Mouse (Mus musculus): ENCODE results near the gene Acoxl. TPM values are rescaled to one million over a fixed set of nuclear protein-coding genes. Genes with fewer than 3 reads are reported as not detected.

Gene Acoxl
- polyA plus RNA-seq, 1 experiment from 2014 or later: 0.14 TPM

DNA sequence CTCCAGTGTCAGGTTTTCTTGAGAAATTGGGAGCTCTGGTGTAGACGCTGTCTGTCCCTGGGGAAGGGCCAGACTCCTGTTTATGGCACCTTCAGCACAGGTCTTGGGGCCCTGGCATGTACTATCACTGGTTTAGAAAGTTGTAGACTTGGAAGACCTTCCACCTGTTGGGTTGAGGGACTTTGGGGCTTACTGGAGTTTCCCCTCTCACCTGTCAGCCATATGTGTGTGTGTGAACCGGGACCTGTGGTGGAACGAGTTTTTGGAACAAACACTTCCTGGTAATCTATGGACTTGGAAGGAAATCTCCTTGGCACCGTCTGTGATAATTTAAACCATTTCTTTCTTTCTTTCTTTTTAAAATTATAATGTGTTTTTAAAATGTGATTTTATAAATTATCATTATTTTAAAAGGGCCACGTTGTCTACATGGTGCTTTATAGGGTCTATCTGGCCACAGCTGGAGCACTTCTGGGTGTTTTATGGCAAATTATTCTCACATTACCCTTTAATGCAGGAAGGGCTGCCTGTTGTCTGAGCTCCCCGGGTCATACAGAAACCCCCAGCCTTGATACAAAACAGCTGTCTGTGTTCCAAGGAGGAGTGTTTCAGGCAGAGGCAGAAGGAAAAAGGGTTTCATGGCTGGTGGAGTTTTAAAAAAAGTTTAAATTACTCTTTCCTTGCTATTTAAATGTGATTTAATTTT lies 68.5 kb downstream of the Acoxl start:
- no peak overlapping the region for H3K4me2 ChIP-seq (replicated peaks)
- no peaks in the 10 kb centered on the region for H3K27me3 ChIP-seq
- no peak overlapping the region for H3K27ac ChIP-seq (replicated peaks)
- H3K4me1 ChIP-seq: no peaks in the 10 kb centered on the region
- H3K36me3 ChIP-seq: no peaks in the 10 kb centered on the region
- no peak overlapping the region for H3K4me3 ChIP-seq
- no peak overlapping the region for H3K9ac ChIP-seq (replicated peaks)
- H3K9me3 ChIP-seq: no peaks in the 10 kb centered on the region
- 48% methylated on average over 6 of the region's 6 CpGs for WGBS
- ATAC-seq (replicated peaks): no peak

DNA sequence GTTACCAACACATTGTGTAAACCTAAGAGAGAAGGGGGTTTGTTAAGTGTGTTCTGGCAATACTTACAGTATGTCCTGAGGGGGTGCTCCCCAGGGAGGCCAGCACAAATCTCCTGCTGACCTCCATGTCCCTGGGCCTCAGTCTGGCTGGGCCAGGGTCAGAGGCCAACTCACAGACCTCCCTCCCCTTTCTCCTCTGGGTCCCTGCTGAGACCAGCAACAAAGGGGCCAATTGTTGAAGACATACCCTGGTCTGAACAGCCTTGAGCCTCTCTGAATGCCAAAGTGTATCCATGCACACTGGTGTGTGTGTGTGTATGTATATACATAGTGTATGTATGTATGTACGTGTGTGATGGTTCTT lies 69.0 kb downstream of the Acoxl start:
- no peak for ATAC-seq (replicated peaks)
- no peak overlapping the region for H3K4me3 ChIP-seq
- WGBS: 9% methylated on average over 1 of the region's 1 CpGs
- H3K9me3 ChIP-seq: no peaks in the 10 kb centered on the region
- H3K27ac ChIP-seq (replicated peaks): no peak overlapping the region
- H3K4me2 ChIP-seq (replicated peaks): no peak overlapping the region
- no peaks in the 10 kb centered on the region for H3K36me3 ChIP-seq
- no peaks in the 10 kb centered on the region for H3K4me1 ChIP-seq
- H3K9ac ChIP-seq (replicated peaks): no peak overlapping the region
- H3K27me3 ChIP-seq: no peaks in the 10 kb centered on the region

DNA sequence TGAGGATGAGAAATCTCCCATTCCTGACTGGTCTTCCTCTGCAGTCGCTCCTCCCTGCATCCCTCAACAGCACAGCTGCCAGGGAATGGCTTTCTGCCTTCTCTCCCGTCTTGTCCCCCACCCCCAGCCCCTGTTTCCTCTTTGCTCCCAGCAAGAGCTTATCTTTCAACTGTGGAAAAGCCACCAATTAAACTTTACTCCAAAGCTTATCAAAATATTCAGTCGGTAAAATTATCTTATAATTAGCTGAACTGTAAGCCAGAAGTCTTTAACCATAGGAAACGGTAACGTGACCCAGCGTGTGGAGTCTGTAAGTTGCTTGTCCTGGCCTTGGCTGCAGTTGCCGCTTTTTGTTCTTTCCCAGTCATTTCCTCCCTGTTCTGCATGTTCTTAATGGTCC lies 70.2 kb downstream of the Acoxl start:
- no peaks in the 10 kb centered on the region for H3K9me3 ChIP-seq
- H3K4me2 ChIP-seq (replicated peaks): no peak overlapping the region
- H3K4me3 ChIP-seq: no peak overlapping the region
- H3K9ac ChIP-seq (replicated peaks): no peak overlapping the region
- no peaks in the 10 kb centered on the region for H3K36me3 ChIP-seq
- no peaks in the 10 kb centered on the region for H3K27me3 ChIP-seq
- no peak overlapping the region for H3K27ac ChIP-seq (replicated peaks)
- ATAC-seq (replicated peaks): no peak
- H3K4me1 ChIP-seq: no peaks in the 10 kb centered on the region
- WGBS: 45% methylated on average over 7 of the region's 7 CpGs

DNA sequence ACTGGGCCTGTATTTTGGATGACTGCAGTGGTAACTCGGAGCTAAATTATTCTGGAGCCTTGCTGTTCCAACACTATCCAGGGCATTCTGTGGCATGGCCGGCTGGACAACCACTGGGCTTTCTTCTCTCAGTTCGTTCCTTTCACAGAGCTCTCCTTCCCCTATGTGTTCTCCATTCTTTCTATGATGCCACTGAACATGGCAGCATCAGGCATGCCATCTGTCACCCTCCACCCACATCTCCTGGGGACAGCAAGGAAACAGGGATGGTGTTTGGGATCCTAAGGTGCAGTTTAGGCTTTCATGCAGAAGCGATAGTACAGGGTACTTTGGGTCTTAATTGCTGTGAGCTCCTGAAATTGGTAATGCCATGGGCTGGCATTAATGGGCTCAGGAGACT lies 71.1 kb downstream of the Acoxl start:
- Histone ChIP-seq H3K27me3 (no peaks in the 10 kb centered on the region), H3K4me1 (no peaks in the 10 kb centered on the region), H3K36me3 (no peaks in the 10 kb centered on the region), H3K4me2 (replicated peaks) (no peak overlapping the region), H3K27ac (replicated peaks) (no peak overlapping the region), H3K9me3 (no peaks in the 10 kb centered on the region), H3K4me3 (no peak overlapping the region), H3K9ac (replicated peaks) (no peak overlapping the region)
- ATAC-seq (replicated peaks): no peak
- WGBS: 86% methylated on average over 4 of the region's 4 CpGs

DNA sequence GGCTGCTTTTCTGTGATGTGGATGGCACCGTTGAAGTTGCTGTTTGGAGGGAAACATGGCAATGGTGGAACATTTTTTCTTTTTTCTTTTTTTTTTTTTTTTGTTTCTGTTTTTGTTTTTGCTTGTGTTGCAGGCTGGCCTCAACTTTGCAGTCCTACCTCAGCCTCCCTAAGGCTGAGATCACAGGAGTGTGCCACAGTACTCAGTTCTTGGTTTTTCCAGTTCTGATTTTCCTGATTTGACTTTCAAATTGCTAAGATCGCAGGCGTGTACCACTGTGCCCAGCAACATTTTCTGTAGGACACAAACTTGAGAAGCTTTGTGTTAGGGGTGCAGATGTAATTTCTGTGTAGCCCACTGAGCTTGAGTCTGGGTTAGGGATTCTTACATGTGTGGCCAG lies 72.9 kb downstream of the Acoxl start:
- Histone ChIP-seq H3K9ac (replicated peaks) (no peak overlapping the region), H3K36me3 (no peaks in the 10 kb centered on the region), H3K9me3 (no peaks in the 10 kb centered on the region), H3K27ac (replicated peaks) (no peak overlapping the region), H3K4me3 (no peak overlapping the region), H3K27me3 (no peaks in the 10 kb centered on the region), H3K4me1 (no peaks in the 10 kb centered on the region), H3K4me2 (replicated peaks) (no peak overlapping the region)
- no peak for ATAC-seq (replicated peaks)
- 88% methylated on average over 3 of the region's 3 CpGs for WGBS

DNA sequence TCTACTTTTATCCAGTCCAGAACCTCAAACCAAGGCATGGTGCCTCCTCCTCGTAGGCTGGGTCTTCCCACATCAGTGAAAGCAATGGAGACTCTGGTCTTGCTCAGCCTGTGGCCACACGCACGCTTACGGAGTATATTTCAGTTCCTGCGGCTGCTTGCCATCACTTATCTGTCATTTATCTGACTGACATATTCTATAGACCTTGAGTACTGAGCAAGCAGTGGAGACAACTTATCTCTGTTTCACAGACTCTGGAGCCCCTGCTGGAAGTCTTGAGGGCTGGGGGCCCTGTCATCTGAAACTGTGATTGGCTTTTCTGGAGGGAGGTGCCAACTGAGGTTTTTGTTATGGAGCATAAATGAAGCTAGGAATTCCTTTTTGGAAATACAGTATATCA lies 75.4 kb downstream of the Acoxl start:
- Histone ChIP-seq H3K27ac (replicated peaks) (no peak overlapping the region), H3K4me3 (no peak overlapping the region), H3K27me3 (no peaks in the 10 kb centered on the region), H3K4me2 (replicated peaks) (no peak overlapping the region), H3K9ac (replicated peaks) (no peak overlapping the region), H3K4me1 (no peaks in the 10 kb centered on the region), H3K9me3 (no peaks in the 10 kb centered on the region), H3K36me3 (no peaks in the 10 kb centered on the region)
- no peak for ATAC-seq (replicated peaks)
- 89% methylated on average over 5 of the region's 5 CpGs for WGBS

DNA sequence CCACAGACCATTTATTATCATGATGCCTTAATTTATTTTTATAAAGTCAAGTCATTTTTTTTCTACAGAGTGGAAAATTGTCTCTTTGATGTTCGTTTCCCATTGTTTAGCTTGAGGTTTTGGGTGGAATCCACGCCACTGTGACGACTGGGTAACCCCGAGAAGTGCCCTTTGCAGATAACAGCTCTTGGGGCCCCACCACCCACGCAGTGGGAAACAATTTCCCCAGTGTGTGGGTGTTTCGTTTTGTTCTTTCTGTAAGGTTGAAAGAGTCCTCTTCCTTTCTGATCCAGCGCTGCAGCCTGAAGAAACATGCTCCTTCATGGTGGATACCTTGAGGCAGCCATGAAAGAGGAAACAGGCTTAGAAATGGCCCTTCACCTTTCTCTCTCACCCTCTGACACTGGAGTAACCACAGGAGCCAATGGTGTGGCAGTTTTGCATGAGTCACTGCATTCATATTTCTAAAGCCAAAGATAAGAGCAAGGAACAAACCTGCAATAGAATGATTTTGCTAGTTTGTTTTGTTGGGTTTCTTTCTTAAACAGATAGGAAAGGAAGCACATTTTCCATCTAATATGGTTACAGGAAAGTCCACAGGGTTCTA lies 78.2 kb downstream of the Acoxl start:
- Histone ChIP-seq H3K4me3 (no peak overlapping the region), H3K9ac (replicated peaks) (no peak overlapping the region), H3K4me1 (no peaks in the 10 kb centered on the region), H3K9me3 (no peaks in the 10 kb centered on the region), H3K27ac (replicated peaks) (no peak overlapping the region), H3K27me3 (no peaks in the 10 kb centered on the region), H3K4me2 (replicated peaks) (no peak overlapping the region), H3K36me3 (no peaks in the 10 kb centered on the region)
- WGBS: 80% methylated on average over 7 of the region's 7 CpGs
- no peak for ATAC-seq (replicated peaks)

DNA sequence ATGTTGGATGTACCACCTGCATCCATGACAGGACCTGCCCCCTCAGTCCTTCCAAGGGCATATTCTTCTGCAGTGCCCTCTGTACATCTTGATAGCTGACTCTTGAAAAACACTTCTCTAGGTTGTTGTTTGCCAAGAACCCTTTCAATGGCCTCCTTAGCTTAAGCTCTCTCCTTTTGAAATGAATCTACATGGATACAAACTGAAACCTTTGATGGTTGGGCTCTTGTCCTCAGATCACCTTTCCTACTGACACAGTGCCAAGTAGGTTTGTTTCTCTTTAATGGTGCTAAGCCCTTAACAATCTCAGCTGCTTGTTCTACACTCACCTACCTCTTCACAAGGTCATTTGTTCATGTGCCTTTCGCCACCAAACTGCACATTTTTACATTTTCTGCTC lies 81.1 kb downstream of the Acoxl start:
- Histone ChIP-seq H3K9ac (replicated peaks) (no peak overlapping the region), H3K27me3 (no peaks in the 10 kb centered on the region), H3K4me3 (no peak overlapping the region), H3K9me3 (no peaks in the 10 kb centered on the region), H3K4me2 (replicated peaks) (no peak overlapping the region), H3K4me1 (no peaks in the 10 kb centered on the region), H3K27ac (replicated peaks) (no peak overlapping the region), H3K36me3 (no peaks in the 10 kb centered on the region)
- WGBS: 90% methylated on average over 1 of the region's 1 CpGs
- ATAC-seq (replicated peaks): no peak

DNA sequence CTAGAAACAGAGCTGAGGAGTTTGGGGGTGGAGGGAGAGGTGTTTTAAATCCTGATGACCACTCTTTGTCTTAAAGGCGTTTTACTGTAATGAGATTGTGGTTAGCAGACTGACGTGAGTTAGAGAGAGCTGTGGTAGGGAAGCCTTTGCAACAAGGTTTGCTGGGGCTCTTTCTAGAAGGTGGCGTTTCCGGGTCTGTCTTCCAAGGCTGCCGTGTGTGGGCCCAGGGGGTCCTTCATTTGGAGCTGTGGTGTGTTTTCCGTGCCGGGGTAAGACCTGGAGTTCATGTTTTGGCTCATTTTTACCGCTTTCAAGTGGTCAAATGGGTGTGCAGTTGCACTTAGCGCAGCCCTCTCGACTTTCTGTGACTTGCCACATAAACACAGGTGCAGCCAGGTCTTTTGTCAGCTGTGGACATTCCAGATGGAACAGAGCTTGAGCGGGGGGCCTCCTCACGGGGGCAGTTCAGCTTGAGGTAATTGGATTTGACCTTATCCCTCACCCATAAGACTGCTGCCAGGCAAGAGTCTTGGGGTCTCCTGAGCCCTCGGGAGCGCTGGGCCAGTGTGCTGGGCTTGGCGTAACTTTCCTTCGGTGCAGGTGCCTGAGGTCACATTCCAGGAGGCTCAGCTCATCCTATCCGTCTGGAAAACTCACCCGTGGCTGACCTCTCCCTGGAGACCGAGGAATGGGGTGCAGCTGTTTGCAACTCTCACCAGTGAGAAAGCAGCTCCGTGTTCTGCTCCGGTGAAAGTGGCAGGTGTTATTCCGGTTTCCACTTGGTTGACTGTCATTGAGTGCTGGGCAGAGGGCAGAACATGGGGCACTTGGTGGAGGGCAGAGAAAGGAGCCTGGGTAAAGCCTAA lies 83.6 kb downstream of the Acoxl start:
- H3K27ac ChIP-seq (replicated peaks): no peak overlapping the region
- H3K4me3 ChIP-seq: no peak overlapping the region
- no peaks in the 10 kb centered on the region for H3K36me3 ChIP-seq
- no peak overlapping the region for H3K4me2 ChIP-seq (replicated peaks)
- WGBS: 58% methylated on average over 22 of the region's 22 CpGs
- H3K27me3 ChIP-seq: no peaks in the 10 kb centered on the region
- ATAC-seq (replicated peaks): no peak
- H3K9ac ChIP-seq (replicated peaks): no peak overlapping the region
- H3K4me1 ChIP-seq: 0 out of 2 replicates have a peak, but pooled peaks cover under 1% of the 10 kb centered on the region
- no peaks in the 10 kb centered on the region for H3K9me3 ChIP-seq

DNA sequence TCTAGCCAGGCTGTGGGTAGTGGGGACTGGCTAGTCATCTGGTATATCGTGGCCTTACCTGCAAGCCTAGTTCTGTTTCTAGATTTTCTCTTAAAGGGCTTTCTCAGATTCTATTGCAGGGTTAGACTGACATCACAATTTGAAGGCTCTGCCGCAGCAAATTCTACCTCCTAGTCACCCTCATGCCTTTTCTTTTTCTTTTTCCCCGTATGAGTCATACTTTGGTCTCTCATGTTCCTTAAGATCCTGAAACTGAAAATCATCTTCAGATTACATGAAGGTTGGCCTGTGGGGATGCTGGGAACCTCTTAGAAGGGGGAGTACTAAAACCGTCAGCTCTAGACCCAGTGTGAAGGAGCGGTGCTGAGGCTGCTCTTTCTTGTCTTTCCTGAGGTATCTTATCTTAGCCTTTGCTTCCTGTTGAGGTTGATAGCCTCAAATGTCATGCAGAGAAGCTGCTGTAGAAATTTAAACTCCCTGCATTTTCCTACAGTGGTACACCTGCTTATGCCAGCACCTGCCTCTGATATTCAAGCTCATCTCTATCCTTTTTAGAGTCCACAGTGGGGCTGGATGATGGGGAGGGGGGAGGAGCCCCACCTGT lies 84.5 kb downstream of the Acoxl start:
- no peak overlapping the region for H3K27ac ChIP-seq (replicated peaks)
- WGBS: 82% methylated on average over 5 of the region's 5 CpGs
- H3K4me3 ChIP-seq: no peak overlapping the region
- H3K4me2 ChIP-seq (replicated peaks): no peak overlapping the region
- H3K9ac ChIP-seq (replicated peaks): no peak overlapping the region
- ATAC-seq (replicated peaks): no peak
- no peaks in the 10 kb centered on the region for H3K9me3 ChIP-seq
- no peaks in the 10 kb centered on the region for H3K27me3 ChIP-seq
- no peaks in the 10 kb centered on the region for H3K36me3 ChIP-seq
- peaks cover 5% of the 10 kb centered on the region; the same call in 1 of the 2 replicates for H3K4me1 ChIP-seq

DNA sequence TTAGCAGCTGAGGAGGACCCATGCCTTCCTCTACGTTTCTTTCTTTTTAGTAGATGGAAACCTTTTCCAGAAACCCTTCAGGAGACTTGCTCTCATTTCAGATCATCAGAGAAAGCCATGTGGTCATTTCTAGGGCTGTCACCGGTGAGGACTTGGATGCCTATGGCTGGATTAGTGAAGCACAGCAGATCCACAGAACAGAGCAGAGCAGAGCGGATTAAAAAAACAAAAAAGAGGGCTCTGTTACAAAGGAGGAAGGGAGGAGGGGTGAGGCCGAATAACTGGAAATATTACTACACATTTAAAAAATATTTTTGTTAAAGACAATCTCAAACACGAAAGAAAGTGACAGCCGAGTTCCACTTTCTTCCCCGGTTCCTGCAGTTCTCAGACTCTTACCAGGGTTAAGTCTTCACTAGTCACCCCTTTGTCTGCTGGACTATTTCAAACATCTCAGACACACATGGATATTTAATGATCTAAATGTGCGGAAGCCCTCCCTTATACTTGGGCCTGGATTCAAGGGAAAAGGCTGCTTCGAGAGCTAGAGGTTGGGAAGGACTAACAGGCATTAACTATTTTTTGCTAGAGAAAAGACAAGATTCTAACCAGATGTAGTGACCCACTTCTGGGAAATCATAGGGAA lies 88.1 kb downstream of the Acoxl start:
- no peaks in the 10 kb centered on the region for H3K36me3 ChIP-seq
- H3K4me1 ChIP-seq: peaks cover 8% of the 10 kb centered on the region; the same call in 1 of the 2 replicates
- WGBS: 66% methylated on average over 9 of the region's 9 CpGs
- ATAC-seq (replicated peaks): no peak
- no peak overlapping the region for H3K4me2 ChIP-seq (replicated peaks)
- H3K27me3 ChIP-seq: no peaks in the 10 kb centered on the region
- no peak overlapping the region for H3K4me3 ChIP-seq
- H3K9ac ChIP-seq (replicated peaks): no peak overlapping the region
- H3K27ac ChIP-seq (replicated peaks): no peak overlapping the region
- H3K9me3 ChIP-seq: no peaks in the 10 kb centered on the region

Data from forebrain, embryonic 15.5 days (tissue).